ENCODE assay signal across 15 mouse cellular contexts in genomic region chr9:60022331-60022730, GRCm38 (mm10).
A peak's percentile ranks its signal among the peaks of the same experiment; 100 is the strongest.
DNase-seq lines count a peak whose midpoint lies in the region; ATAC-seq lines count a peak whose summit lies in the region.
"Had no signal": no experiment of that assay in that cellular context is flagged by ENCODE, and none has a peak within 500 bp of the region (broad histone marks: within the 10 kb centered on the region; RNA-seq: fewer than 3 reads in every experiment).

No protein-coding gene starts in this region.

- H3K9me3 ChIP-seq in hindbrain, embryonic 10.5 days: no peaks in the 10 kb centered on the region
- no peaks in the 10 kb centered on the region for H3K9me3 ChIP-seq in hindbrain, embryonic 14.5 days (ENCODE audit: control insufficient read depth, low read length)
- no peaks in the 10 kb centered on the region for H3K9me3 ChIP-seq in limb, embryonic 12.5 days
- no peaks in the 10 kb centered on the region for H3K9me3 ChIP-seq in lung, embryonic 15.5 days
- H3K9me3 ChIP-seq: forebrain, embryonic 15.5 days; hindbrain, embryonic 13.5 days; megakaryocyte, embryonic 14.5 days had no signal

- H3K27ac ChIP-seq in hindbrain, embryonic 10.5 days: 0 out of 2 replicates have a peak overlapping the region, but pooled peaks have one; percentile 2
- H3K27ac ChIP-seq in hindbrain, embryonic 14.5 days: no peak overlapping the region
- H3K27ac ChIP-seq in limb, embryonic 12.5 days: peak overlapping the region; percentile 81
- H3K27ac ChIP-seq in lung, embryonic 15.5 days: no peak overlapping the region
- H3K27ac ChIP-seq: forebrain, embryonic 15.5 days; hindbrain, embryonic 13.5 days had no signal

- ATAC-seq in hindbrain, embryonic 14.5 days (ENCODE audit: low FRiP score): no peak
- ATAC-seq in limb, embryonic 12.5 days (ENCODE audit: insufficient number of reproducible peaks, insufficient read depth, low FRiP score, low TSS enrichment, low read depth): peak; percentile 76
- 0 out of 2 replicates have a peak, but pooled peaks have one; percentile 39 for ATAC-seq in lung, embryonic 15.5 days (ENCODE audit: borderline replicate concordance, extremely low read depth, low FRiP score, low TSS enrichment)
- ATAC-seq: forebrain, embryonic 15.5 days had no signal

- no peak for DNase-seq in hindbrain, embryonic 10.5 days (ENCODE audit: low spot score)
- no peak for DNase-seq in hindbrain, embryonic 14.5 days (ENCODE audit: low spot score)
- peak; percentile 4 for DNase-seq in adipocyte (ENCODE audit: low spot score)
- DNase-seq in right cerebral cortex, adult 18-20 months: no peak
- no peak for DNase-seq in right cerebral cortex, postnatal 14 days
- no peak for DNase-seq in testis, postnatal 10 days (ENCODE audit: low spot score)
- DNase-seq: cerebellum, adult 11 months; gastrocnemius, postnatal 36 days; kidney, adult 2 months; retina, postnatal 1 day had no signal

- peaks cover 64% of the 10 kb centered on the region for H3K4me1 ChIP-seq in hindbrain, embryonic 10.5 days (replicated peaks)
- peaks cover 15% of the 10 kb centered on the region; the same call in 1 of the 2 replicates for H3K4me1 ChIP-seq in hindbrain, embryonic 14.5 days (replicated peaks; ENCODE audit: control insufficient read depth, insufficient read depth, low read length)
- peaks cover 42% of the 10 kb centered on the region for H3K4me1 ChIP-seq in limb, embryonic 12.5 days (replicated peaks)
- H3K4me1 ChIP-seq in lung, embryonic 15.5 days: peaks cover 27% of the 10 kb centered on the region
- H3K4me1 ChIP-seq: forebrain, embryonic 15.5 days had no signal

- H3K4me3 ChIP-seq in hindbrain, embryonic 10.5 days: no peak overlapping the region
- H3K4me3 ChIP-seq in hindbrain, embryonic 14.5 days (replicated peaks; ENCODE audit: low read length): no peak overlapping the region
- no peak overlapping the region for H3K4me3 ChIP-seq in limb, embryonic 12.5 days (replicated peaks)
- H3K4me3 ChIP-seq in lung, embryonic 15.5 days: no peak overlapping the region
- H3K4me3 ChIP-seq: forebrain, embryonic 15.5 days; hindbrain, embryonic 13.5 days; megakaryocyte, embryonic 14.5 days had no signal

- H3K36me3 ChIP-seq in hindbrain, embryonic 10.5 days: no peaks in the 10 kb centered on the region
- H3K36me3 ChIP-seq in hindbrain, embryonic 14.5 days (replicated peaks; ENCODE audit: control insufficient read depth, insufficient read depth): no peaks in the 10 kb centered on the region
- H3K36me3 ChIP-seq in limb, embryonic 12.5 days: no peaks in the 10 kb centered on the region
- H3K36me3 ChIP-seq in lung, embryonic 15.5 days: no peaks in the 10 kb centered on the region
- H3K36me3 ChIP-seq: forebrain, embryonic 15.5 days; hindbrain, embryonic 13.5 days had no signal

- H3K27me3 ChIP-seq in hindbrain, embryonic 10.5 days (ENCODE audit: insufficient read depth, poor library complexity, severe bottlenecking): 0 out of 2 replicates have a peak, but pooled peaks cover 3% of the 10 kb centered on the region
- H3K27me3 ChIP-seq in hindbrain, embryonic 14.5 days (ENCODE audit: control insufficient read depth, insufficient read depth, low read length): no peaks in the 10 kb centered on the region
- H3K27me3 ChIP-seq in limb, embryonic 12.5 days: 0 out of 2 replicates have a peak, but pooled peaks cover 3% of the 10 kb centered on the region
- no peaks in the 10 kb centered on the region for H3K27me3 ChIP-seq in lung, embryonic 15.5 days
- H3K27me3 ChIP-seq: forebrain, embryonic 15.5 days; hindbrain, embryonic 13.5 days had no signal

- 70% methylated on average over 3 of the region's 3 CpGs for WGBS in hindbrain, embryonic 10.5 days
- 80% methylated on average over 3 of the region's 3 CpGs for WGBS in hindbrain, embryonic 14.5 days
- WGBS in limb, embryonic 12.5 days: 46% methylated on average over 3 of the region's 3 CpGs
- 50% methylated on average over 3 of the region's 3 CpGs for WGBS in lung, embryonic 15.5 days

- H3K4me2 ChIP-seq in hindbrain, embryonic 14.5 days (replicated peaks): no peak overlapping the region
- H3K4me2 ChIP-seq in limb, embryonic 12.5 days: no peak overlapping the region
- H3K4me2 ChIP-seq in lung, embryonic 15.5 days: no peak overlapping the region
- H3K4me2 ChIP-seq: forebrain, embryonic 15.5 days; hindbrain, embryonic 13.5 days had no signal

- H3K9ac ChIP-seq in hindbrain, embryonic 14.5 days: no peak overlapping the region
- no peak overlapping the region for H3K9ac ChIP-seq in limb, embryonic 12.5 days (replicated peaks)
- no peak overlapping the region for H3K9ac ChIP-seq in lung, embryonic 15.5 days
- H3K9ac ChIP-seq: forebrain, embryonic 15.5 days; hindbrain, embryonic 13.5 days had no signal

Comparison
In these comparisons a context has a peak if more than half of its experiments do, and no peak if none do; other contexts are left out.
1. H3K27ac ChIP-seq: peak in hindbrain, embryonic 10.5 days (single experiment) and limb, embryonic 12.5 days (single experiment); none in hindbrain, embryonic 14.5 days (single experiment) and lung, embryonic 15.5 days (single experiment).